Mouse (Mus musculus) liver, embryonic 14.5 days (tissue): ENCODE data around the gene Cd83. TPM values are rescaled to one million over a fixed set of nuclear protein-coding genes. Genes with fewer than 3 reads are reported as not detected.

Source experiments
- ATAC-seq: fragments of 200-750 bp; cut with Nextera tagmentation; 2 replicates; pipeline ENCODE4 v1.8.0; 2017; ENCODE audit warnings: moderate number of reproducible peaks, mild to moderate bottlenecking, moderate library complexity; ENCODE audit not compliant: insufficient read depth
- DNase-seq, 3 experiments: peaks; one replicate each; pipeline ENCODE4 v3.0.0-alpha.2; 2012 to 2013; ENCODE audit warnings: low read depth in 3 of 3, low spot score in 3 of 3
- H3K27ac ChIP-seq: fragments of 300-500 bp; sonication (generic); 2 replicates; pipeline ENCODE4 v1.5.1; 2014; ENCODE audit warnings: moderate library complexity, mild to moderate bottlenecking, control low read depth, inconsistent platforms
- H3K27me3 ChIP-seq: fragments of 300-500 bp; sonication (generic); 2 replicates; pipeline ENCODE4 v1.6.1; 2014; ENCODE audit warnings: mild to moderate bottlenecking, low read length, moderate library complexity; ENCODE audit not compliant: control insufficient read depth, insufficient read depth
- H3K36me3 ChIP-seq: fragments of 300-500 bp; sonication (generic); replicated peaks from 2 replicates; pipeline ENCODE4 v1.6.1; 2014; ENCODE audit warnings: low read depth; ENCODE audit not compliant: control insufficient read depth, insufficient read depth
- H3K4me1 ChIP-seq, 2 experiments: fragments of 200-500 bp in 1 of 2; fragments of 300-500 bp in 1 of 2; sonication (generic) in 1 of 2; replicated peaks; 2 replicates each; pipeline ENCODE4 v1.6.1; 2012 to 2014; ENCODE audit warnings: antibody characterized with exemption in 1 of 2, inconsistent platforms in 1 of 2, low read length in 1 of 2; ENCODE audit not compliant: control insufficient read depth in 2 of 2, insufficient read depth in 2 of 2
- H3K4me2 ChIP-seq: fragments of 300-500 bp; sonication (generic); 2 replicates; pipeline ENCODE4 v1.6.1; 2014; ENCODE audit warnings: low read depth, mild to moderate bottlenecking, control low read depth, moderate library complexity
- H3K4me3 ChIP-seq, 2 experiments: fragments of 200-500 bp in 1 of 2; fragments of 300-500 bp in 1 of 2; sonication (generic) in 1 of 2; 2 replicates each; pipeline ENCODE4 v1.5.1; 2012 to 2014; ENCODE audit warnings: low read depth in 2 of 2, low read length in 2 of 2, mild to moderate bottlenecking in 2 of 2, control low read depth in 1 of 2, inconsistent platforms in 1 of 2, moderate library complexity in 1 of 2; ENCODE audit not compliant: insufficient read depth in 1 of 2
- H3K9ac ChIP-seq: fragments of 300-500 bp; sonication (generic); replicated peaks from 2 replicates; pipeline ENCODE4 v1.6.1; 2014; ENCODE audit warnings: mild to moderate bottlenecking, control low read depth, moderate library complexity
- H3K9me3 ChIP-seq: fragments of 300-500 bp; sonication (generic); 2 replicates; pipeline ENCODE4 v1.6.1; 2016; ENCODE audit warnings: low read length, mixed read lengths; ENCODE audit not compliant: control insufficient read depth
- CTCF ChIP-seq: IDR thresholded peaks from 2 replicates; pipeline ENCODE4 v1.5.1; 2016; ENCODE audit warnings: antibody characterized with exemption, low read depth, control low read depth
- EP300 ChIP-seq: IDR thresholded peaks from 2 replicates; pipeline ENCODE4 v1.6.1; 2016; ENCODE audit warnings: antibody characterized with exemption, low read depth
- WGBS: fragments of 180-500 bp; shearing (Covaris S2); extraction: QIAGEN DNeasy Blood & Tissue Kit; methylation state at CpG from one replicate; pipeline ENCODE4 v1.1.7; 2014; ENCODE audit not compliant: insufficient replicate concordance; 5-methylcytosine and 5-hydroxymethylcytosine counted together
- polyA plus RNA-seq, 2 experiments: library from polyadenylated mRNA; depleted of rRNA in 1 of 2; stranded (reverse) in 1 of 2; unstranded in 1 of 2; fragments of >200 nt; fragmentation: Nextera tagmentation in 1 of 2; extraction: Ambion mirVana in 1 of 2; gene quantifications; 2 replicates each; pipeline versions ENCODE4 v1.2.1 to v1.2.3; 2012 to 2014

Gene Cd83
- polyA plus RNA-seq, 2 experiments, result 0.37 to 0.67 TPM

DNA sequence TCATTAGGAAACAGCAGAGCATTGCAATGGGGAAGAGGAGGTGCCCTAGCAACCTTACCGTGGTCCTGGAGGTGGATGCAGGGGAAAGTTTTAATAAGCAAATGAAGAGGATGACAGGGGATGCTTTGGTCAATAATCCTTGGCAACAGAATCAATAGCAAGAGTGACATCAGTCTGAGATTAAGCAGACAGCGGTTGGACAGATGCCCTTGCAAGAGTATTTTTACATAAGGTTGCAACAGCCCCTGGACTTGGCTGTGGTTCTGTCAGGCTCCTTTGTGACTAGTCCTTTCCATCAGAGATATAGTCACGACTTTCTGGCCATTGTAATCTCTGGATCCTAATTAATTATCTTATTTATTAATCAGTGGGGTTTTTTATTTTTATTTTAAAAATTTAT is 32.9 kb downstream of the Cd83 start:
- Histone ChIP-seq H3K9ac (no peak overlapping the region), H3K27me3 (no peaks in the 10 kb centered on the region), H3K9me3 (no peaks in the 10 kb centered on the region), H3K4me2 (no peak overlapping the region), H3K4me1 (no peaks in the 10 kb centered on the region), H3K4me3 (no peak overlapping the region), H3K36me3 (no peaks in the 10 kb centered on the region), H3K27ac (no peak overlapping the region)
- ATAC-seq, result no peak
- no peak for TF ChIP-seq CTCF
- no peak for TF ChIP-seq EP300
- DNase-seq, result no peak
- WGBS, result 50% methylated on average over 3 of the region's 3 CpGs

DNA sequence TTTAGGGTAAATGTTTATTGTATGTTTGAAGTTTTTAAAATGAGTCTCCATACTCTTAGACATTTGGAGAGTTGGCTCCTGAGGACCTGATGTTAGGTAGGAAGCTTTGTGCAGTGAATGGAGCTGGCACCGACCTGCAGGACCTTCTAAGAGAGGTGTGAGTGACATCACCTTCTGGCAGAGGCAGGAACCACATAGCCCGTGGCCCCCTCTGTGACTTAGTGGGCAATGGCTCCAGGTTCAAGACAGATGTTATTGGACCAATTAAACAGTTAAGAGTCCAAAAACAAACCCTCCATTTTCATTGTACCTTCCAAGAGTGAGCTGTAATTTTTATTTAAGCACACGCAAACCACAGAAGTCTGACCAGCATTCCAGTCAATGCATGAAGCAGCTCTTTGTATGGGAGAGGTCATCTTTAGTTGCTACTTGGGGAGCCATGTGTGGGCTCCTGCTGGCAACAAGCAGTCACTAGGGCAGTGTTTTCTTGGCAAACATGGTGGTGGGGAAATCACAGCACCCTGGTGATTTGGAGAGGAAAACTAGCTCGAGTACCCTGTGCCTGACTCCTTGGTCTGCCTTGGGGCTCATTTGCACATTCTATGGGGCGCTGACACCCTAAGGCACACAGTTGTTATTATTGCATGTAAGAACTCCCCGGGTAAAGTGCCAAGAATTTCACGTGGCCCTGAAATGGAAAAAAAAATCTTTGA is 33.9 kb downstream of the Cd83 start:
- ATAC-seq, result no peak
- Histone ChIP-seq H3K9me3 (no peaks in the 10 kb centered on the region), H3K27me3 (no peaks in the 10 kb centered on the region), H3K9ac (no peak overlapping the region), H3K4me2 (no peak overlapping the region), H3K4me1 (no peaks in the 10 kb centered on the region), H3K36me3 (no peaks in the 10 kb centered on the region), H3K4me3 (no peak overlapping the region), H3K27ac (no peak overlapping the region)
- 64% methylated on average over 7 of the region's 7 CpGs for WGBS
- no peak for TF ChIP-seq CTCF
- TF ChIP-seq EP300, result no peak
- DNase-seq, result no peak

DNA sequence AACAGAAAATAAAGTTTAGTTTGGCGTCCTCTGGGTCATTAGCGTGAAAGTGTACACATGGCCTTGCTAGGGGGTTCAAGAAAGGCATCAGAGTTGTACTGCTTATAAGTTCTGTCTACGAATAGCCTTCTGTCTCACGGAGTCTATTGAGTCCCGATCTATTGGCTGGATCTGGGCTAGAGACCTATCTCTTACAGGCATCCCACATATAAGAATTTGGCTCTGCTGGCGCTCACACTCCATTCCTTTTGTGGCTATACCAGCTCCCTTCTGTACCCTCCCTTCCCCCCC is 34.4 kb downstream of the Cd83 start:
- no peak overlapping the region for H3K4me2 ChIP-seq
- no peak overlapping the region for H3K9ac ChIP-seq
- DNase-seq, result no peak
- H3K27ac ChIP-seq, result no peak overlapping the region
- H3K4me1 ChIP-seq, result no peaks in the 10 kb centered on the region
- TF ChIP-seq CTCF (no peak), EP300 (no peak)
- ATAC-seq, result no peak
- no peak overlapping the region for H3K4me3 ChIP-seq
- WGBS, result 63% methylated on average over 6 of the region's 6 CpGs
- no peaks in the 10 kb centered on the region for H3K27me3 ChIP-seq
- no peaks in the 10 kb centered on the region for H3K9me3 ChIP-seq
- no peaks in the 10 kb centered on the region for H3K36me3 ChIP-seq

DNA sequence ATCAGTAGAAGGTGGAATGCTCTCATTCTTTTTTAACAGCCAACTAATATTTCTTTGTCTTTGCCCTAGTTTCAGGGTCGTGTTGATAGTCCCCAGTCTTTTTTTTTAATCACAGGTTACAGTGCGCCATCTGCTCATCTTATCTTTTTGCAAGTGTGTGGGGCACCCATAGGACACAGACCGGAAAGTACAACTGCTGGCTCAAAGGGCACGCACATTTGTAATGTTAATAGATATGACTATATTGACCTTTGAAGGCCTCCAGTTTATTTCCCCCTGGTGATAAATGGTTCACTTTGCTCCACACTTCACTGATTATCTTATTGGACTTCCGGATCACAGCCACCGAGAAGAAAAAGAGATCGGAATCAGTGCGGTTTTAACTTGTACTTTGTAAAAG is 35.5 kb downstream of the Cd83 start:
- H3K4me1 ChIP-seq, result no peaks in the 10 kb centered on the region
- H3K27me3 ChIP-seq, result no peaks in the 10 kb centered on the region
- H3K4me2 ChIP-seq, result no peak overlapping the region
- 60% methylated on average over 8 of the region's 8 CpGs for WGBS
- ATAC-seq (no peak), DNase-seq (no peak)
- no peak overlapping the region for H3K27ac ChIP-seq
- TF ChIP-seq EP300, result no peak
- TF ChIP-seq CTCF, result no peak
- H3K9ac ChIP-seq, result no peak overlapping the region
- H3K36me3 ChIP-seq, result no peaks in the 10 kb centered on the region
- H3K9me3 ChIP-seq, result no peaks in the 10 kb centered on the region
- H3K4me3 ChIP-seq, result no peak overlapping the region

DNA sequence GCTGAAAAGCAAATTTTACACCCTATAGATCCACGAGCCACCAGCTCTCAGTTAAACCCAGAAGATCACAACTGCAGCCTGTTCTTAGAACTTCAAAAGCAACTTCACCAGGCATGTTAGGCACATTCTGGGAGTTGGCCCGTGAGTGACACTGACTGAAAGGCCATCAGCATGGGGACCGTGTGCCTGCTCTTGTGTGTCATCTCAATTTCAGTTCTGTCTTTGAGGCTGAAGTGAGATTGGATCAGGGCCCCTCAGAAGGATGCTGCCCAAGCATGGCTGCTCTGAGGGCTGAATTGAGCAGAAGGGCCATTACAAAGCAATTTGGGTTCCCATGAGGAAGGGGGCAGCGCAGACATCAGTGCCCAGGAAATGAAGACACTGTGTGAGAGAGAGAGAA is 37.7 kb downstream of the Cd83 start:
- no peak overlapping the region for H3K4me2 ChIP-seq
- H3K4me1 ChIP-seq, result no peaks in the 10 kb centered on the region
- H3K9ac ChIP-seq, result no peak overlapping the region
- ATAC-seq (no peak), DNase-seq (no peak)
- H3K27ac ChIP-seq, result no peak overlapping the region
- H3K9me3 ChIP-seq, result no peaks in the 10 kb centered on the region
- TF ChIP-seq CTCF, result no peak
- no peak for TF ChIP-seq EP300
- 58% methylated on average over 4 of the region's 4 CpGs for WGBS
- no peak overlapping the region for H3K4me3 ChIP-seq
- no peaks in the 10 kb centered on the region for H3K36me3 ChIP-seq
- no peaks in the 10 kb centered on the region for H3K27me3 ChIP-seq
